Mouse (Mus musculus) cerebellum, adult 11 months (tissue): ENCODE data around the gene Rgcc.
A peak's percentile ranks its signal among the peaks of the same experiment; 100 is the strongest.

ENCODE experiments used
- DNase-seq: peaks from one replicate; pipeline ENCODE4 v3.0.0; 2022

Gene Rgcc

GRCm38 (mm10) chr14:79301466-79301875 lies at the start of gene Rgcc:
Gene Rgcc, minus strand, starts transcription at chr14:79301645.
- peak; percentile 94 for DNase-seq

GRCm38 (mm10) chr14:79346384-79346783 lies 44.9 kb upstream of the Rgcc start:
- no peak for DNase-seq

- no peak for DNase-seq
These were observed 34.2 kb upstream of the Rgcc start for GRCm38 (mm10) chr14:79335613-79336012.

GRCm38 (mm10) chr14:79331936-79332335 lies 30.5 kb upstream of the Rgcc start:
- no peak for DNase-seq

DNA sequence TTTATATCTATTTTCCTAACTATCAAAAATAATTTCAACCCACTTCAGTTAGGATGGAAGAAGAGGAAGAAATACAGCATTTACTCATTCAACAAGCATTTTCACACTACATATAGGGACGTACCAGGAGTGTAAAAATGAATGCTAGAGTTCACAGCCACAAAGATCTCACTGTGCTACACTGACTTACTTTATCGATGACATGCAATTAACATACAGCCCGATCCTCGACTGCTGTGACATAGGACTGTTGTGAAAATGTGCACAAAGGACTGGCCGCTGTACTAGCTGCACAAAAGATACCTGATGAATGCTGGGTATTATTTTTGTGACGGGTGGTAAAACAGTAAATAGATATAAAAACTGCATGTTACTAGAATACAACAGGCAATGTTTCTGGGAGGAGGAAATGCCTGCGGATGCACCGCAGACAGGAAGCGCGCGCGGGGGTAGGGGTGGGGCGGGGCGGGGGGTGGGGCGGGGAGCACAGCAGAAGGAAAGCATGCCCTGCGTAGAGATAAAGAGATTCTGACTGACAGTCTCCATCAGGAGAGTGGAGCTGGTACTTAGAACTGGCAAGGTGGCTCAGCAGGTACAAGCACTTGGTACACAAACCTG lies 29.6 kb upstream of the Rgcc start:
- DNase-seq: no peak

DNA sequence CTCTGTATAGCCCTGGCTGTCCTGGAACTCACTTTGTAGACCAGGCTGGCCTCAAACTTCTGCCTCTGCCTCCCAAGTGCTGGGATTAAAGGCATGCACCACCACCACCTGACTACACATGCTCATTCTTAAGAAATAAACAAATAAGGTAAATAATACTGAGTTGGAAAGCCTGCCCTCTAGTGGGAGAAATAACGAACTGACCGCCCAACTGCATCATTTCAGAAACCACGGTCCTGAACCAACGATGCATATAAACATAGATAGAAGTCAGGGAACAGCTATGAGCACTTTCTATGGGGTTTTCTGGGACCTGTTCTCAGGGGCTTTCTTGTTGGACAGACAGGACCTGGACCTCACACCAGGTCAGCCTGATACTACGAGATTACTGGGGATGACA lies 25.6 kb upstream of the Rgcc start:
- DNase-seq: peak; percentile 37

GRCm38 (mm10) chr14:79324112-79324840 lies 22.8 kb upstream of the Rgcc start:
- DNase-seq: no peak

GRCm38 (mm10) chr14:79321881-79322280 lies 20.4 kb upstream of the Rgcc start:
- DNase-seq: no peak

- DNase-seq: no peak
These were observed 19.7 kb upstream of the Rgcc start for GRCm38 (mm10) chr14:79321152-79321551.

DNA sequence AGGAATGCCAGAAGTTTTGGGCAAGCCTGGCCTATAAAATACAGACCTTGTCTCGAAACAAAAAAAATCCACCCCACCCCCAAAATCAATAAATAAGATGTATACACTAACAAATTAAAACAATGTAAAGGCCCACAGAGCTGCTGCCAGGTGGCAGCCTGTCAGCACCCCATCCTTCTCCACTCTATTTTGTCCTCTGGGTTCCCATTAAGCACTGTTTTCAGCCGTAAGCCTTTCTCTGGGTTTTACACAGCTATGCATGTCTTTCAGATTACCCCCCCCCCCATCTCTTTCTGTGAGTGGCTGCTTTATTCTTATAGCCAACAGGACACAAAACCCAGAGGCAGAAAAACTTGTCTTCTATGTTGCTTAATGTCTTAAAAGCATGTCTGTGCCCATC lies 16.2 kb upstream of the Rgcc start:
- no peak for DNase-seq

GRCm38 (mm10) chr14:79315877-79316276 lies 14.4 kb upstream of the Rgcc start:
- DNase-seq: no peak

DNA sequence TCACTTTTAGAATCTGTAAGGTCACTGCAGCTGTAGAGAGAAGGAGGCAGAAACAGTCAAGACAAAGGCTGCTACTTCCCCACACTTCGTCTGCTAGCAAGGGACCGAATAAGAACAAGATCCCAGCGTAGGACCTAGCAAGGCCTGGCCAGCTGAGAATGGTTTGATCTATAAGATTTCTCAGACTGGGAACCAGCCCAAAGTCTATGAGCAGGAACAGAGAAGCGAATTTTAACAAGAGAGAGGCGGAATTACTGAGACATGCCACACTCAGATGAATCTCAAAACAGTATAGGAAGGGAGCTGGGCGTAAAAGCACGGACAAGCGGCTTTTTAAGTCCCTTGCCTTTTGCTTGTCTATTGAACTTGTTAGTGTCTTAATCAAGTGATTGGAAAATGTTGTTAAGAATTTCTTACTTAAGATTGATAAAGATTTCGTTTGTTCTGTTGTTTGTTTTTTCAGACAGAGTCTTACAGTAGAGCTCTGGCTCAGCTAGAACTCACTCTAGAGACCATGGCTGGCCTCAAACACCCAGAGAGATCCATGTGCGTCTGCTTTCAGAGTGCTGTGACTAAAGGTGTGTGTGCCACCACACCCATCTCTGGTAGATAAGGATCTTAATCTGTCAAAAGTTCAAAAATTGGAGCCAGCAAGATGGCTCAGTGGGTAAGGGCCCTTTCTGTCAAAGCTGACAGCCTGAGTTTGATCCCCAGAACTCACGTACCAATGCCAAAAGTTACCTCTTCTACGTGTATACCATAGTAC lies 13.0 kb upstream of the Rgcc start:
- DNase-seq: no peak

- DNase-seq: no peak
These were observed 12.2 kb upstream of the Rgcc start for GRCm38 (mm10) chr14:79313439-79314175.

DNA sequence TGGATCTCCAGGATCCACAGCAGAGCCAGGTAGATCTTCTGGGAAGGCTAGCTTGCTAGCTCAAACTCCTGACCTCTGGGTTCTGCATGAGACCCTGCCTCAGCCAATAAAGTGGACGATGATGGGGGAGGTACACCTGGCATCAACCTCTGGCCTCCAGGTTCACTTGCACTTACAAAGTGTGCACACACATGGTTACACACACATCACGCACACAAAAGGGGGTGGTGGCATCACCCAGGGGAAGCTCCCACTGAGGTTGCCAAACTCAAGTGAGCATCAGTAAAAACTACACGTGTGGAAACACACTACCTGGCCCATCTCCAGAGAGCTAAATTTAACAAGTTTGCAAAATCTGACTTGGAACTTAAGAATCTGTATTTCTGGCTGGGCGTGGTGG lies 11.3 kb upstream of the Rgcc start:
- DNase-seq: no peak

GRCm38 (mm10) chr14:79311918-79312454 lies 10.5 kb upstream of the Rgcc start:
- no peak for DNase-seq

GRCm38 (mm10) chr14:79309115-79309514 lies 7.7 kb upstream of the Rgcc start:
- DNase-seq: no peak

- DNase-seq: no peak
These were observed 6.9 kb upstream of the Rgcc start for GRCm38 (mm10) chr14:79308364-79308763.

DNA sequence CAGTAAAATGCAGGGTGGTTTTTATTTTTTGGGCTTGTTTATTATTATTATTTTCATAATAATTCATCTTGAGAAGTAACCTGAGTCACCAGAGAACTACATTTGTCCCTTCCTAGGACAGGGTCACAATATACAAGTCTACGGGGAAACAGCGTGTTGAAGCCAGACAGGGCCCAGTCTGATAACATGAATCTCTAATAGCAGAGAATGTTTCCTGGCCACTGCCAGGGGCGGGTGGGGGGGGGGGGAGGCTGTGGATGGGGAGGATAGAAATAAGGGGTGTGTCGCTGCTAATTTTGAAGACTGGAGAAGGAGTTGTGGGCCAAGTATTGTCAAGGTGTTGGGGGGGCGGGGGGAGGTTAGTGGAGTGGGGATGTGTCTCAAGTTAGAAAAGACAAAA lies 6.5 kb upstream of the Rgcc start:
- DNase-seq: no peak

DNA sequence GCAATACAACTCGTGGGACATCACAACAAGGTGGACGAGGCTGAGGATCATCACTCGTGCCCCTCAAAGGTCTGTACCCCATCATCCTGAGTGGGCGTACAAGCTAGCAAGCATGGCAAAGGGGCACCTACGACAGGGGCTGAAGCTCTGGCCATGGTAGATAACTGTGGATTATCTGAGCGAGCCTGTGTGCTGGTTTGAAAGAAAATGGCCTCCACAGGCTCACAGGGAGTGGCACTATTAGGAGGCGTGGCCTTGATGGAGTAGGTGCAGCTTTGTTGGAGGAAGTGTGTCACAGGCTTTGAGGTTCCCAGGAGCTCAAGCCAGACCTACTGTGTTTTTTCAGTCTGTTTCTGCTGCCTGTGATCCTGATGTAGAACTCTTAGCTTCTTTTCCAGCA lies 5.7 kb upstream of the Rgcc start:
- no peak for DNase-seq

GRCm38 (mm10) chr14:79304873-79305464 lies 3.5 kb upstream of the Rgcc start:
- DNase-seq: no peak

DNA sequence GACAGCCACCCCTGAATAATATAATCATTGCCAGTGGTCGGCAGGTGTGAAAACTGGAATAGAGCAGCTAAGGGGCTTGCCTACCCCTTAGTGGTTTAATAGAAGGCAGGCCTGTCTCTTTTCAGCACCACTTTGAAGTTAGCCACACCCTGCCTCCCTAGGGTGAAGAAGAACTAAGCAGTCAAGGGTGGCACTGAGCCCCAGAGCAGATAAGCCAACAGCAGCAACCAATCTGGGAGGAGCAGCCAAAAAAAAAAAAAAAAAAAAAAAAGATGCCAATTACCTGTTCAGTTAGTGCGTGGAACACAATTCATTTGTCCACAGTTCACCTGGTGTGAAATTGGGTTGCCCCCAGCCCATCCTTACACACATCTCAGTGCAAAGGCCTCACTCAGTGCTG lies 1.7 kb upstream of the Rgcc start:
- DNase-seq: no peak

- DNase-seq: peak; percentile 28
These were observed 649 bp downstream of the Rgcc start for GRCm38 (mm10) chr14:79300641-79301350.
